Mouse (Mus musculus) spleen, adult 2 months (tissue): ENCODE measurements around the gene Adam26a. TPM values are rescaled to one million over a fixed set of nuclear protein-coding genes. Genes with fewer than 3 reads are reported as not detected.
"Not testable (repeated sequence)": the region's sequence is repeated elsewhere in the genome, so short reads cannot be mapped to it uniquely, and the experiment has no call there.

Experiments used
- DNase-seq, 2 experiments: peaks; one replicate each; pipeline versions ENCODE4 v3.0.0 to v3.0.0-alpha.2; 2012 to 2021; ENCODE audit warnings: low spot score in 2 of 2, low read depth in 1 of 2
- H3K27ac ChIP-seq: fragments of 200-500 bp; 2 replicates; pipeline ENCODE4 v1.5.1; 2012; ENCODE audit warnings: low read length, inconsistent platforms; ENCODE audit not compliant: insufficient read depth
- H3K27me3 ChIP-seq: fragments of 200-500 bp; 2 replicates; pipeline ENCODE4 v1.6.1; 2012; ENCODE audit warnings: mild to moderate bottlenecking, moderate library complexity, low read length, inconsistent platforms; ENCODE audit not compliant: control insufficient read depth, insufficient read depth
- H3K36me3 ChIP-seq: fragments of 200-500 bp; 2 replicates; pipeline ENCODE4 v1.6.1; 2012; ENCODE audit warnings: mild to moderate bottlenecking, low read length, inconsistent platforms; ENCODE audit not compliant: control insufficient read depth, insufficient read depth
- H3K4me1 ChIP-seq: fragments of 200-500 bp; 2 replicates; pipeline ENCODE4 v1.6.1; 2011; ENCODE audit warnings: inconsistent platforms; ENCODE audit not compliant: control insufficient read depth, insufficient read depth, insufficient read length
- H3K4me3 ChIP-seq: fragments of 200-500 bp; 2 replicates; pipeline ENCODE4 v1.5.1; 2011; ENCODE audit warnings: mild to moderate bottlenecking, inconsistent platforms; ENCODE audit not compliant: insufficient read depth, insufficient read length; ENCODE audit errors: extremely low read depth
- CTCF ChIP-seq: fragments of 200-500 bp; IDR thresholded peaks from 2 replicates; pipeline ENCODE4 v1.5.1; 2011; ENCODE audit warnings: mild to moderate bottlenecking, inconsistent platforms; ENCODE audit not compliant: insufficient read depth, insufficient read length, insufficient replicate concordance; ENCODE audit errors: extremely low read depth
- POLR2A ChIP-seq: fragments of 200-500 bp; IDR thresholded peaks from 2 replicates; pipeline ENCODE4 v1.6.1; 2011; ENCODE audit warnings: low read depth, low read length, inconsistent platforms
- WGBS: fragments of 180-500 bp; shearing (Covaris S2); methylation state at CpG from one replicate; pipeline ENCODE4 v1.1.7; 2018; 5-methylcytosine and 5-hydroxymethylcytosine counted together
- polyA plus RNA-seq: library from polyadenylated mRNA; depleted of rRNA; stranded (reverse); fragments of >200 nt; gene quantifications from 2 replicates; pipeline ENCODE4 v1.2.3, GENCODE M21; 2012; rRNA removed

The Adam26a gene
- polyA plus RNA-seq = not detected in 2 replicates

DNA sequence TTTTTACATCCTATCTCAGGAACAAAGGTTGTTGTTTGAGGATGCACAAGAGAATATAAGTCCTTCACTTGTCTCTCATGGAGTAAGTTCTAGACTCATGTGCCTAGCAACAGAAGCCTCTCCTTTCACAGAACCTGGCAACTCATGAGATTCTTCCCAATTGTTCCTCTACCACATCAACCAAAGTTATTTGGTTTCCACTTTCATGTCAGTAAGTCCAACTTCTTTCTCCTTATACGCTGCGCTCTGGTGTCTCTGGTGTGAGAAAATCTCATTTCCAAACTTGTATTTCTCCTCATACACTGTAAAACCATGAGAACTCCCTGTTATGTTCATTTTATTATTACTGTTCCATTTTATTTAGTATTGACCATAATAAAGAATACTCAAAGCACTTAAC lies at the start of gene Adam26a:
Gene Adam26a, minus strand, starts transcription at position 101 of the 400 bp plus-strand sequence.
- not testable (repeated sequence) for H3K4me1 ChIP-seq, H3K27me3 ChIP-seq, DNase-seq, H3K27ac ChIP-seq, H3K4me3 ChIP-seq, H3K36me3 ChIP-seq
- 87% methylated on average over 2 of the region's 2 CpGs for WGBS

DNA sequence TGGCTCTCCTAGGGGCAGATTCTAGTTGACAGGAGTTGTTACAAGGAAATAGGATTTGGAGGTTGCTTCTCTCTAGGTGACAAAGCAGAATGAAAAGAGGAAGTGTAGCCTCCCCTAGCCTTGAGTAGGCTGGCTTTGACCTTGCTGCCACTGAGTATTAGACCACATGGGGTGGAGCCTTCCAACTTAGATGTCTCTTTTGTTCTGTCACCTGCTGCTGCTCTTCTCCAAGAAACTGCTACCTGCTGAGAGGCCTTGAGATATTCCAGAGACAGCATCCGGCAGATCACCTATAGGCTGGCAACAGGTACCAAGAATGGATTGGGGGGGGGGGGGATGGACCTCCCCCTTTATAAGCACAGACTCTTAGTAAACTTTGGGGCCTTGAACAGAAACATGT lies 39.5 kb upstream of the Adam26a start:
- WGBS = 92% methylated on average over 1 of the region's 1 CpGs

DNA sequence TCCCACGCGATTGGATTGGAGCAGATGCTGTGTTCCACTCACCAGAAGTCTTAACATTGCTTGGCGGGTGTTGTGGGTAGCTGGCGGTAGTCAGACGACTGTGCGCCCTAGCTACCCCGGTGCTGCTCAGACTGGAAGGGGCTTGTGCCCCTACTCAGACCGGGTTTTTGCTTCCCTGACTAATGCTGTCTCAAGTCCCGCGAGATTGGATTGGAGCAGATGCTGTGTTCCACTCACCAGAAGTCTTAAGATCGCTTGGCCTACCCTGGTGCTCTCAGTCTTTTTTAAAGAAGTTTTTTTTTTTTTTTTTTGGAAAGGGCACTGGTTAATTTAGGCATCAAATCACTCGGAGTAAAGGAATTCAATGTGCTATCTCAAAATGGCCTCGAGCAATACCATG lies 27.1 kb upstream of the Adam26a start:
- not testable (repeated sequence) for DNase-seq, H3K4me3 ChIP-seq, H3K36me3 ChIP-seq, H3K4me1 ChIP-seq, H3K27me3 ChIP-seq, H3K27ac ChIP-seq
- WGBS = 80% methylated on average over 13 of the region's 13 CpGs

More for the DNA sequence above, 39.5 kb upstream of the Adam26a start:
- H3K27me3 ChIP-seq = no peaks in the 10 kb centered on the region
- H3K4me1 ChIP-seq = no peaks in the 10 kb centered on the region
- H3K4me3 ChIP-seq = no peak overlapping the region
- TF ChIP-seq CTCF (no peak), POLR2A (no peak)
- no peaks in the 10 kb centered on the region for H3K36me3 ChIP-seq
- H3K27ac ChIP-seq = no peak overlapping the region
- DNase-seq = no peak

DNA sequence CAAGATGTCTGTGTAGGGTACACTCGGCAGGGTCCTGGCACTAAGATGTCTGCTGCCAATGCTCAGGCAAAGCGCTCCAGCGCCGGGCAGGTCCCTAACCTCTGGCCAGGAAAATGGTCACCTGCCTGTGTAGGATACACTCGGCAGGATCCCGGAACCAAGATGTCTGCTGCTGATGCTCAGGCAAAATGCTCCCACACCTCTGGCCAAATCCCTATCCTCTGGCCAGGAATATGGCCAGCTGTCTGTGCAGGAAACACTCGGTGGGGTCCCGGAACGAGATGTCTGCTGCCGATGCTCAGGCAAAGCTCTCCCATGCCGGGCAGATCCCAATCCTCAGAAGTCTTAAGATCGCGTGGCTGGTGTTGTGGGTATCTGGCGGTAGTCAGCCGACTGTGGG lies 26.7 kb upstream of the Adam26a start:
- H3K4me1 ChIP-seq, DNase-seq, H3K4me3 ChIP-seq, H3K27ac ChIP-seq, H3K27me3 ChIP-seq, H3K36me3 ChIP-seq: not testable (repeated sequence)
- 92% methylated on average over 15 of the region's 15 CpGs for WGBS

DNA sequence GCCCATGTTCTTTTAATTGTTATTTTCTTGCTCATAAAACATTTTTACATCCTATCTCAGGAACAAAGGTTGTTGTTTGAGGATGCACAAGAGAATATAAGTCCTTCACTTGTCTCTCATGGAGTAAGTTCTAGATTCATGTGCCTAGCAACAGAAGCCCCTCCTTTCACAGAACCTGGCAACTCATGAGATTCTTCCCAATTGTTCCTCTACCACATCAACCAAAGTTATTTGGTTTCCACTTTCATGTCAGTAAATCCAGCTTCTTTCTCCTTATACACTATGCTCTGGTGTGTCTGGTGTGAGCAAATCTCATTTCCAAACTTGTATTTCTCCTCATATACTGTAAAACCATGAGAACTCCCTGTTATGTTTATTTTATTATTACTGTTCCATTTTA lies 48.5 kb downstream of the Adam26a start, which contains the start of gene Adam26b:
Gene Adam26b, minus strand, starts transcription at position 101 of the 400 bp plus-strand sequence.
- not testable (repeated sequence) for DNase-seq, H3K4me1 ChIP-seq

More for the DNA sequence above, 48.5 kb downstream of the Adam26a start, which contains the start of gene Adam26b:
- H3K36me3 ChIP-seq, H3K27me3 ChIP-seq, H3K4me3 ChIP-seq, H3K27ac ChIP-seq: not testable (repeated sequence)

Other genes starting within 250 kb of the Adam26a start
- gene Adam26b, start 48.6 kb downstream of the Adam26a start, polyA plus RNA-seq = not detected in 2 replicates
- not detected in 2 replicates for gene Gm5346, start 50.6 kb upstream of the Adam26a start, polyA plus RNA-seq
- not detected in 2 replicates for gene Adam34, start 133.3 kb upstream of the Adam26a start, polyA plus RNA-seq